Mouse (Mus musculus) bone marrow macrophage, adult 2 months (primary cell): Measurements from ENCODE around the gene Cpa3. TPM values are rescaled to one million over a fixed set of nuclear protein-coding genes. Genes with fewer than 3 reads are reported as not detected.

ENCODE experiments used
- H3K27ac ChIP-seq: 2 replicates; pipeline ENCODE4 v1.5.1; 2012; ENCODE audit warnings: low read depth, low read length; ENCODE audit not compliant: insufficient read depth
- H3K4me1 ChIP-seq: 2 replicates; pipeline ENCODE4 v1.6.1; 2012; ENCODE audit warnings: low read length; ENCODE audit not compliant: control insufficient read depth, insufficient read depth
- H3K4me3 ChIP-seq: 2 replicates; pipeline ENCODE4 v1.5.1; 2012; ENCODE audit warnings: mild to moderate bottlenecking, low read length, moderate library complexity; ENCODE audit not compliant: insufficient read depth
- CTCF ChIP-seq: IDR thresholded peaks from 2 replicates; pipeline ENCODE4 v1.5.1; 2012; ENCODE audit warnings: low read depth, mild to moderate bottlenecking, low read length, moderate library complexity
- POLR2A ChIP-seq: IDR thresholded peaks from 2 replicates; pipeline ENCODE4 v1.6.1; 2012; ENCODE audit warnings: mild to moderate bottlenecking, low read depth, low read length, borderline replicate concordance
- polyA plus RNA-seq: library from polyadenylated mRNA; stranded (reverse); fragments of >200 nt; gene quantifications from 2 replicates; pipeline ENCODE4 v1.2.4, GENCODE M21; 2012; ENCODE audit not compliant: missing spikeins, insufficient read depth, insufficient read length

The Cpa3 gene
- 0.38 and 0.56 TPM in 2 replicates for polyA plus RNA-seq

DNA sequence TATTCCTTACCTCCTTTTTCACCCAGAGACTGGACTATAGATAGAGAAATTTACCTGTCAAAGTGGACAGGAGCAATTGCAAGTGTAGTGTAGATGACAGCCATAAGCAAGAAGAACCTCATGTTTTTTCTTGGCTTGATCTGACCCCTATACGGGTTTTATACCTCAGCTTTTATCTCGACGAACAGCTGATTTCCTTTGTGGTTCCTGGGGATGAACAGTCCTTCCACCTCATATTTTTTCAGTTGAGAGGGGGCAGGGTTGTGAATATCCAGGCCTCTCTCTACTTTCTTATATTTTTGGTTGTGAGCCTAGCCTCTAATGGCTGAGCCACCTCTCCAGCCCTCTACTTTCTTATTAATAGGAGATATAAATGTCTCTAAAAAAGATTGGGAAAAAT lies at the start of gene Cpa3:
Gene Cpa3 (minus strand): TSS at position 132 of the 400 bp plus-strand sequence.
- Histone ChIP-seq H3K4me1 (no peaks in the 10 kb centered on the region), H3K27ac (no peak within 1 kb of the TSS), H3K4me3 (no peak within 1 kb of the TSS)
- TF ChIP-seq POLR2A: no peak
- TF ChIP-seq CTCF: no peak

- Histone ChIP-seq H3K4me1 (peaks cover 5% of the 10 kb centered on the region), H3K27ac (no peak overlapping the region), H3K4me3 (no peak overlapping the region)
- TF ChIP-seq POLR2A (no peak), CTCF (no peak)
Measured at GRCm38 (mm10) chr3:20291370-20291769, 49.4 kb upstream of the Cpa3 start.

- Histone ChIP-seq H3K4me1 (no peaks in the 10 kb centered on the region), H3K4me3 (no peak overlapping the region), H3K27ac (no peak overlapping the region)
- TF ChIP-seq CTCF (no peak), POLR2A (no peak)
Measured at GRCm38 (mm10) chr3:20288761-20289160, 46.8 kb upstream of the Cpa3 start.

DNA sequence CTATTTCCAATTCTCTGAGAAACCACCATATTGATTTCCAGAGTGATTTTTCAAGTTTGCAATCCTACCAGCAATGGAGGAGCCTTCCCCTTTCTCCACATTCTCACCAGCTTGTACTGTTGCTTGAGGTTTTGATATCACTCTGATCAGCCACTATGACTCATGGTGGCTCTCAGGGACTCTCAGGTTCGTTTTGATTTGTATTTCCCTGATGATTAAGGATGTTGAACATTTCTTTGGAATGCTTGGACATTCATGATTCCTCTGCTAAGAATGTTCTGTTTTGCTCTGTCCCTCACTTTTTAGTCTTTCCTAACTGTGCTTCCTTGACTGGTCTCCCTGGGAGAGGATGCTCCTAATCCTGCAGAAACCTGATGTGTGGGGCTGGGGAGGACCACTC lies 39.8 kb upstream of the Cpa3 start:
- Histone ChIP-seq H3K27ac (no peak overlapping the region), H3K4me3 (no peak overlapping the region), H3K4me1 (no peaks in the 10 kb centered on the region)
- TF ChIP-seq CTCF: no peak
- no peak for TF ChIP-seq POLR2A

- Histone ChIP-seq H3K4me1 (no peaks in the 10 kb centered on the region), H3K27ac (no peak within 1 kb of the TSS), H3K4me3 (no peak within 1 kb of the TSS)
- no peak for TF ChIP-seq CTCF
- TF ChIP-seq POLR2A: no peak
Measured at GRCm38 (mm10) chr3:20275633-20276032, 33.7 kb upstream of the Cpa3 start, which contains the start of gene Cpb1. TSS of gene Cpb1 (minus strand) at chr3:20275733.

- Histone ChIP-seq H3K4me1 (no peaks in the 10 kb centered on the region), H3K4me3 (no peak overlapping the region), H3K27ac (no peak overlapping the region)
- TF ChIP-seq CTCF: no peak
- no peak for TF ChIP-seq POLR2A
Measured at GRCm38 (mm10) chr3:20254566-20255479, 12.8 kb upstream of the Cpa3 start.

- Histone ChIP-seq H3K27ac (no peak overlapping the region), H3K4me3 (no peak overlapping the region), H3K4me1 (no peaks in the 10 kb centered on the region)
- TF ChIP-seq CTCF: no peak
- TF ChIP-seq POLR2A: no peak
Measured at GRCm38 (mm10) chr3:20243913-20244312, 1.9 kb upstream of the Cpa3 start.

DNA sequence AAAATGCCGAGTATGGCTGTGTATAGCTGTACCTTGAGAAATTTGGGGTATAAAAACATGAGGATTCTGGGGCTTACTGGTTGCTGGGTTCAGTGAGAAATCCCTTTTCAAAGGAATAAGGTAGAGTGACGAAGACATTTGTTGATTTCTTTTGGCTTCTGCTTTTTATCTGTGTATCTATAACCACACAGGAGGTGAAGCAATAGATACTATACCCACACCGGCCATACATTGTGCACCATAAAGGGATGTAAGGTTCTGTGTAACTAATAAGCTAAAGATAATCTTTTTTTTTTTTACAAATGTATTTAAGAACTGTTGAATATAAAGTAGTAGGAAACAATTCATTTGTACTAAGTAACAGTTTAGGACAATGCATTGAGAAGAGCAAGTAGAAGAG lies 2.2 kb downstream of the Cpa3 start:
- TF ChIP-seq CTCF: no peak
- no peak for TF ChIP-seq POLR2A
- Histone ChIP-seq H3K27ac (no peak overlapping the region), H3K4me1 (no peaks in the 10 kb centered on the region), H3K4me3 (no peak overlapping the region)

GRCm38 (mm10) chr3:20236965-20237364 lies 5.0 kb downstream of the Cpa3 start:
- no peak overlapping the region for H3K4me3 ChIP-seq
- no peak overlapping the region for H3K27ac ChIP-seq
- TF ChIP-seq POLR2A: no peak
- TF ChIP-seq CTCF: no peak
- no peaks in the 10 kb centered on the region for H3K4me1 ChIP-seq

- H3K4me3 ChIP-seq: no peak overlapping the region
- no peak overlapping the region for H3K27ac ChIP-seq
- TF ChIP-seq POLR2A (no peak), CTCF (no peak)
- H3K4me1 ChIP-seq: no peaks in the 10 kb centered on the region
Measured at GRCm38 (mm10) chr3:20229027-20229426, 13.0 kb downstream of the Cpa3 start.
